Mouse (Mus musculus) CH12.LX (cell line): ENCODE results near the gene Bst1. TPM values are rescaled to one million over a fixed set of nuclear protein-coding genes. Genes with fewer than 3 reads are reported as not detected.

Source experiments
- DNase-seq: peaks from one replicate; pipeline ENCODE4 v3.0.0-alpha.2; 2013; ENCODE audit errors: extremely low read depth
- H3K27ac ChIP-seq: 2 replicates; pipeline ENCODE4 v1.5.1; 2012; ENCODE audit warnings: low read depth, mild to moderate bottlenecking, control low read depth, moderate library complexity; ENCODE audit not compliant: insufficient read depth
- H3K27me3 ChIP-seq: replicated peaks from 2 replicates; pipeline ENCODE3; 2012; ENCODE audit warnings: inconsistent platforms
- H3K36me3 ChIP-seq, 2 experiments: replicated peaks in 1 of 2; 2 replicates each; pipeline versions ENCODE3 to v1.6.1; 2012; ENCODE audit warnings: inconsistent platforms in 1 of 2, low read length in 1 of 2, mild to moderate bottlenecking in 1 of 2, mixed read lengths in 1 of 2, moderate library complexity in 1 of 2; ENCODE audit not compliant: control insufficient read depth in 1 of 2, insufficient read depth in 1 of 2
- H3K4me1 ChIP-seq, 2 experiments: 2 replicates each; pipeline ENCODE4 v1.6.1; 2012; ENCODE audit warnings: inconsistent platforms in 1 of 2, moderate library complexity in 1 of 2; ENCODE audit not compliant: insufficient read depth in 2 of 2, control insufficient read depth in 1 of 2
- H3K4me2 ChIP-seq: 2 replicates; pipeline ENCODE4 v1.6.1; 2012; ENCODE audit warnings: low read depth, mild to moderate bottlenecking, control low read depth; ENCODE audit not compliant: poor library complexity, insufficient read depth, severe bottlenecking
- H3K4me3 ChIP-seq, 3 experiments: fragments of 150-350 bp in 1 of 3; sonication (generic) in 1 of 3; replicated peaks in 1 of 3; 2 replicates each; pipeline versions ENCODE3 to v1.5.1; 2011 to 2012; ENCODE audit warnings: low read depth in 2 of 3, low read length in 2 of 3, mild to moderate bottlenecking in 2 of 3, moderate library complexity in 2 of 3, control low read depth in 1 of 3, improper control_type of control experiment in 1 of 3, inconsistent platforms in 1 of 3, mixed read lengths in 1 of 3; ENCODE audit not compliant: poor library complexity in 1 of 3
- H3K79me2 ChIP-seq: replicated peaks from 2 replicates; pipeline ENCODE4 v1.6.1; 2012; ENCODE audit warnings: mild to moderate bottlenecking, moderate library complexity; ENCODE audit not compliant: control insufficient read depth, poor library complexity, insufficient read depth, severe bottlenecking; ENCODE audit errors: extremely low read depth
- H3K9ac ChIP-seq: 2 replicates; pipeline ENCODE4 v1.6.1; 2012; ENCODE audit warnings: low read depth, mild to moderate bottlenecking, control low read depth, moderate library complexity; ENCODE audit not compliant: insufficient read depth
- H3K9me3 ChIP-seq: replicated peaks from 2 replicates; pipeline ENCODE3; 2012; ENCODE audit warnings: low read length, inconsistent platforms, mixed read lengths
- BHLHE40 ChIP-seq: IDR thresholded peaks from 2 replicates; pipeline ENCODE4 v1.6.1; 2011; ENCODE audit warnings: mild to moderate bottlenecking, low read depth, low read length, improper control_type of control experiment
- CHD2 ChIP-seq: IDR thresholded peaks from 2 replicates; pipeline ENCODE4 v1.6.1; 2011; ENCODE audit warnings: low read length, improper control_type of control experiment
- CTCF ChIP-seq, 2 experiments: IDR thresholded peaks in 1 of 2; conservative IDR thresholded peaks in 1 of 2; 2 replicates each; pipeline ENCODE4 v1.5.1; 2011 to 2012; ENCODE audit warnings: low read depth in 2 of 2, low read length in 2 of 2, improper control_type of control experiment in 1 of 2, inconsistent platforms in 1 of 2, mild to moderate bottlenecking in 1 of 2, moderate library complexity in 1 of 2
- E2F4 ChIP-seq: IDR thresholded peaks from 2 replicates; pipeline ENCODE4 v1.6.1; 2011; ENCODE audit warnings: low read depth, low read length, improper control_type of control experiment; ENCODE audit not compliant: insufficient replicate concordance
- ELF1 ChIP-seq: IDR thresholded peaks from 2 replicates; pipeline ENCODE4 v1.6.1; 2014; ENCODE audit warnings: low read depth, mild to moderate bottlenecking, inconsistent platforms, low read length, improper control_type of control experiment
- ETS1 ChIP-seq: conservative IDR thresholded peaks from 2 replicates; pipeline ENCODE4 v1.6.1; 2012; ENCODE audit warnings: low read depth, mild to moderate bottlenecking, inconsistent platforms, low read length, improper control_type of control experiment, moderate library complexity
- IRF4 ChIP-seq: IDR thresholded peaks from 2 replicates; pipeline ENCODE4 v1.6.1; 2014; ENCODE audit warnings: low read depth, mild to moderate bottlenecking, inconsistent platforms, low read length, improper control_type of control experiment
- MAFK ChIP-seq: IDR thresholded peaks from 2 replicates; pipeline ENCODE4 v1.6.1; 2011; ENCODE audit warnings: low read length, improper control_type of control experiment; ENCODE audit not compliant: insufficient replicate concordance
- MAX ChIP-seq: IDR thresholded peaks from 2 replicates; pipeline ENCODE4 v1.6.1; 2011; ENCODE audit warnings: low read length, improper control_type of control experiment
- MXI1 ChIP-seq: IDR thresholded peaks from 2 replicates; pipeline ENCODE4 v1.6.1; 2011; ENCODE audit warnings: mild to moderate bottlenecking, low read depth, low read length, improper control_type of control experiment
- POLR2A ChIP-seq: IDR thresholded peaks from 2 replicates; pipeline ENCODE4 v1.6.1; 2011; ENCODE audit warnings: low read depth, mild to moderate bottlenecking, improper control_type of control experiment, low read length
- RAD21 ChIP-seq: IDR thresholded peaks from 2 replicates; pipeline ENCODE4 v1.6.1; 2011; ENCODE audit warnings: low read depth, mild to moderate bottlenecking, low read length, improper control_type of control experiment, moderate library complexity
- RCOR1 ChIP-seq: conservative IDR thresholded peaks from 2 replicates; pipeline ENCODE4 v1.6.1; 2012; ENCODE audit warnings: low read depth, mild to moderate bottlenecking, inconsistent platforms, low read length, improper control_type of control experiment
- SMC3 ChIP-seq: IDR thresholded peaks from 2 replicates; pipeline ENCODE4 v1.6.1; 2011; ENCODE audit warnings: low read depth, low read length, improper control_type of control experiment
- USF2 ChIP-seq: conservative IDR thresholded peaks from 2 replicates; pipeline ENCODE4 v1.6.1; 2011; ENCODE audit warnings: low read depth, low read length, improper control_type of control experiment
- ZC3H11A ChIP-seq: IDR thresholded peaks from 2 replicates; pipeline ENCODE4 v1.6.1; 2012; ENCODE audit warnings: low read depth, mild to moderate bottlenecking, inconsistent platforms, low read length, improper control_type of control experiment
- ZMIZ1 ChIP-seq: IDR thresholded peaks from 2 replicates; pipeline ENCODE4 v1.6.1; 2012; ENCODE audit warnings: low read depth, mild to moderate bottlenecking, inconsistent platforms, low read length, improper control_type of control experiment
- dilution Hi-C: fragments of 300-500 bp; cut with MboI; formaldehyde crosslinking; loops from 2 replicates; pipeline ENCODE4 v1.14.3; 2020; ENCODE audit warnings: low sequenced_read_pairs; ENCODE audit not compliant: extremely low pct_unique_long_range_greater_than_20kb, extremely low pct_ligation_motif_present
- in situ Hi-C: fragments of 300-500 bp; cut with MboI; formaldehyde crosslinking; loops from 3 replicates; pipeline ENCODE4 v1.14.3; 2019; ENCODE audit warnings: low sequenced_read_pairs, low pct_ligation_motif_present, low pct_unique_long_range_greater_than_20kb, mixed read lengths
- polyA plus RNA-seq: library from polyadenylated mRNA; unstranded; fragments of >175 nt; gene quantifications from 2 replicates; pipeline ENCODE4 v1.2.1, GENCODE M21; 2012; ENCODE audit warnings: low read depth; ENCODE audit not compliant: insufficient read length
- total RNA-seq, 2 experiments: library from RNA; depleted of rRNA; stranded (reverse); fragments of 300-350 nt in 1 of 2; fragments of >200 nt in 1 of 2; gene quantifications; 2 replicates each; pipeline ENCODE4 v1.2.3; 2012 to 2014

Bst1 gene
- total and polyA plus RNA-seq, 3 experiments = 1.9 to 9.9 (median 4.8) TPM

DNA sequence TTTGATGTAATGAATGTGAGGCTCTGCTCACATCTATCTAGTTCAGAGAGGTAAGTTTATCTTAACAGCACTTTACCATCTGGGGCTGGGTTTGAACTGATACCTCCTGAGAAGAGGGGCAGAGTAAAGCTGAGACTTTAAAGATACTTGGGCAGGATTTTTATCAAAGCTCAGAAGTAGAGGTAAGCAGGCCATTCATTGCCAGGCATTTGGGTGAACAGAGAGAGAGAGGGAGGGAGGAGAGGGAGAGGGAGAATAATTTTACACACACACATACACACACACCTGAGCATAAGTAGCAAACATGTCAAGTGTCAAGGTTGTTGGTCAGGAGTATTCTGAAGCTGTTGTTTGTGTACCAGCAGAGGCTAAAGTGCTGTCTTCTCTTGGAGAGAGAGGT lies 49.6 kb downstream of the Bst1 start, which contains the start of gene Cd38:
TSS of gene Cd38 (plus strand) at position 301 of the 400 bp plus-strand sequence.
- Histone ChIP-seq H3K79me2 (no peaks in the 10 kb centered on the region), H3K4me1 (peaks cover 5 to 35% of the 10 kb centered on the region in 2 experiments), H3K27me3 (no peaks in the 10 kb centered on the region), H3K4me2 (peak within 1 kb of the TSS; percentile 65), H3K27ac (no peak within 1 kb of the TSS), H3K36me3 (no peaks in the 10 kb centered on the region), H3K9ac (peak within 1 kb of the TSS; percentile 50), H3K4me3 (peak within 1 kb of the TSS; percentile 42 to 71 (median 54)), H3K9me3 (no peaks in the 10 kb centered on the region)
- dilution Hi-C loops = no loop called here
- no peak for TF ChIP-seq POLR2A
- TF ChIP-seq USF2 = no peak
- TF ChIP-seq ETS1 = no peak
- TF ChIP-seq CTCF (conservative IDR thresholded peaks at IDR 0.05 in 1 of 2, IDR thresholded peaks at IDR 0.05 in 1 of 2; ENCODE audit: low read depth in 2 of 2, low read length in 2 of 2) = no peak
- TF ChIP-seq ZMIZ1 = no peak
- no peak for TF ChIP-seq MAX
- TF ChIP-seq ZC3H11A = no peak
- no peak for TF ChIP-seq IRF4
- no peak for TF ChIP-seq CHD2
- TF ChIP-seq BHLHE40 = no peak
- no peak for TF ChIP-seq E2F4
- TF ChIP-seq MAFK = no peak
- no peak for TF ChIP-seq RCOR1
- TF ChIP-seq ELF1 = no peak
- TF ChIP-seq MXI1 = no peak
- DNase-seq = no peak
- in situ Hi-C loops = no loop called here

DNA sequence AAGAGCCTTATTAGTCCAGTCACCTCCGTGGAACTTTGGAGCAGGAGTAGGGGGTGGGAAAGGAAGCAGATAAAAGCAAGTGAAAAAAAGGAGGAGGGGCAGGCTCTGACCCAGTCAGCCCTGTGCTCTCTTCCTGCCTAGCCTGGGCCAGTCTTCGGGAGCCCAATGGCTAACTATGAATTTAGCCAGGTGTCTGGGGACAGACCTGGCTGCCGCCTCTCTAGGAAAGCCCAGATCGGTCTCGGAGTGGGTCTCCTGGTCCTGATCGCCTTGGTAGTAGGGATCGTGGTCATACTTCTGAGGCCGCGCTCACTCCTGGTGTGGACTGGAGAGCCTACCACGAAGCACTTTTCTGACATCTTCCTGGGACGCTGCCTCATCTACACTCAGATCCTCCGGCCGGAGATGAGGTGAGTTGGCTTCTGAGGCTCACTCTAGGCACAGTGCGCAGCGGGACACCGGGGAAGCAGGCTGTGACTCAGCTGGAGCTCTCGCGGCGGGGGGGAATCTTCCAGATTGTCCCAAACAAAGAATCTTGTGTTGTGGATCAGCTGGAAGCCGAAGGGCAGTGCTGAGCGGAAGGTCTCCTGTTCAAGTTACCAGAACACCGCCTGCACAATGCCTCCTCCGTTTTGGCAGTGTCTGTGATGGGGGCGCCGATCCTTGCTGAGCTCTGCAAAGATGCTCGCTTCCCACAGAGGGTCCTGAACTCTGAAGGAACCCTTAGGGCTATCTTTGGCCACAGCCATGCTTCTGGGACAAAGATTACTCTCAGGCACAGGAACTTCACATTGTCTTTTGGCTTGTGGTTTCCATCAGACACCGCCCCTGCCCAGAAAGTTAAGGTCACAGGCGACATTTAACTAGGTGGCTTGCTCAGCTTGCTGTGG lies 50.3 kb downstream of the Bst1 start:
- Histone ChIP-seq H3K4me2 (peak overlapping the region; percentile 65), H3K27ac (no peak overlapping the region), H3K4me1 (peaks cover 5 to 35% of the 10 kb centered on the region in 2 experiments), H3K79me2 (no peaks in the 10 kb centered on the region), H3K36me3 (no peaks in the 10 kb centered on the region), H3K9me3 (no peaks in the 10 kb centered on the region), H3K27me3 (no peaks in the 10 kb centered on the region), H3K9ac (peak overlapping the region; percentile 50), H3K4me3 (peak overlapping the region; percentile 42 to 71 (median 54))
- DNase-seq = no peak
- dilution Hi-C loops = no loop called here
- no peak for TF ChIP-seq RAD21
- no peak for TF ChIP-seq ZC3H11A
- TF ChIP-seq ZMIZ1 = no peak
- TF ChIP-seq CHD2 = no peak
- no peak for TF ChIP-seq SMC3
- no peak for TF ChIP-seq ELF1
- in situ Hi-C loops = no loop called here
